ENCODE assay signal across 7 mouse cellular contexts in the genomic region with DNA sequence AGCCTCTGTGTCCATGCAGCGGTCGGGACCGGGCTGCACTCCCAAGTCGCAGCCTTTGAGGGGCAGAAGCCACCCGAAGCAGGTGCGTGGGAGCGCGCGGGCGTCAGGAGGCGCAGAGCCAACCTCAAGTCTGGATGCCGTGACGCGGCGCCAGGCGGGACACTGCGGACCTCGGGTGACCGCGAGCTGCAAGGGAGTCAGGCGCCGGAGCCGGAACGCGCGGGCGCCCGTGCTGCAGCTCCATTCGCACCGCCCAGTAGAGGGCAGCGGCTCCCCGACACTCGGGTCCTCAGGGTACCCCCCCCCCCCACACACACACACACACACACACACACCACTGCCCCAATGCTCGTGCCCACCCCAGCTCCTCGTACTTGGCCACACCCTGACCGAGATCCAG. TPM values are rescaled to one million over a fixed set of nuclear protein-coding genes. Genes with fewer than 3 reads are reported as not detected.
DNase-seq lines count a peak whose midpoint lies in the region; ATAC-seq and TF ChIP-seq lines count a peak whose summit lies in the region.

No protein-coding gene starts in this region.

- intact Hi-C loops in heart, adult 2 months (cut with DNase I): loop anchor here (2.0 to 5.0 kb wide), 7 partner anchors 56 to 366 kb away; no protein-coding TSS in a partner anchor

- peak overlapping the region; percentile 8 for H3K27ac ChIP-seq in heart, adult 2 months
- H3K27ac ChIP-seq in kidney, adult 2 months (ENCODE audit: insufficient read depth, low read depth, low read length): no peak overlapping the region
- no peak overlapping the region for H3K27ac ChIP-seq in limb, embryonic 15.5 days
- no peak overlapping the region for H3K27ac ChIP-seq in midbrain, embryonic 16.5 days (ENCODE audit: low read length)

- peak; percentile 75 for TF ChIP-seq CTCF in heart, adult 2 months (IDR thresholded peaks at IDR 0.05)
- peak; percentile 54 for TF ChIP-seq CTCF in kidney, adult 2 months (conservative IDR thresholded peaks at IDR 0.05; ENCODE audit: insufficient read depth, insufficient read length, low read depth, low read length)

- H3K9ac ChIP-seq in heart, adult 2 months (ENCODE audit: low read depth, low read length): peak overlapping the region; percentile 89
- no peak overlapping the region for H3K9ac ChIP-seq in limb, embryonic 15.5 days
- peak overlapping the region; percentile 53; the same call in 1 of the 2 replicates for H3K9ac ChIP-seq in midbrain, embryonic 16.5 days (ENCODE audit: low read depth, low read length)

- no peak for TF ChIP-seq EP300 in heart, adult 2 months (IDR thresholded peaks at IDR 0.05; ENCODE audit: insufficient read depth, low read depth, low read length)

- no peaks in the 10 kb centered on the region for H3K27me3 ChIP-seq in heart, adult 2 months (ENCODE audit: control insufficient read depth, insufficient read depth, low read length)
- no peaks in the 10 kb centered on the region for H3K27me3 ChIP-seq in kidney, adult 2 months (replicated peaks; ENCODE audit: control insufficient read depth, insufficient read depth, low read length)
- H3K27me3 ChIP-seq in limb, embryonic 15.5 days: peaks cover 48% of the 10 kb centered on the region
- peaks cover 9% of the 10 kb centered on the region for H3K27me3 ChIP-seq in midbrain, embryonic 16.5 days (ENCODE audit: control insufficient read depth, insufficient read depth, low read depth, low read length)

- TF ChIP-seq POLR2A in heart, adult 2 months (IDR thresholded peaks at IDR 0.05; ENCODE audit: insufficient read depth, low read depth, low read length): no peak
- no peak for TF ChIP-seq POLR2A in kidney, adult 2 months (IDR thresholded peaks at IDR 0.05; ENCODE audit: low read depth, low read length)

- peaks cover 7% of the 10 kb centered on the region for H3K4me1 ChIP-seq in heart, adult 2 months (ENCODE audit: control insufficient read depth, insufficient read depth, low read length)
- peaks cover 11% of the 10 kb centered on the region for H3K4me1 ChIP-seq in kidney, adult 2 months (ENCODE audit: control insufficient read depth, insufficient read depth, low read length)
- peaks cover 32% of the 10 kb centered on the region for H3K4me1 ChIP-seq in limb, embryonic 15.5 days
- peaks cover 28% of the 10 kb centered on the region for H3K4me1 ChIP-seq in midbrain, embryonic 16.5 days (ENCODE audit: control insufficient read depth, insufficient read depth, low read length)

- no peak; the same call in 1 of the 2 replicates for ATAC-seq in limb, embryonic 15.5 days (ENCODE audit: insufficient number of reproducible peaks, low FRiP score, low TSS enrichment, low read depth)
- no peak for ATAC-seq in midbrain, embryonic 16.5 days

- no peaks in the 10 kb centered on the region for H3K36me3 ChIP-seq in heart, adult 2 months (ENCODE audit: control insufficient read depth, insufficient read depth, low read length)
- no peaks in the 10 kb centered on the region for H3K36me3 ChIP-seq in kidney, adult 2 months (ENCODE audit: control insufficient read depth, insufficient read depth, low read length)
- H3K36me3 ChIP-seq in limb, embryonic 15.5 days: no peaks in the 10 kb centered on the region
- no peaks in the 10 kb centered on the region for H3K36me3 ChIP-seq in midbrain, embryonic 16.5 days (ENCODE audit: control insufficient read depth, insufficient read depth, low read length)

- H3K4me2 ChIP-seq in limb, embryonic 15.5 days: peak overlapping the region; percentile 100
- H3K4me2 ChIP-seq in midbrain, embryonic 16.5 days (ENCODE audit: low read length): peak overlapping the region; percentile 93

- WGBS in heart, adult 2 months: under 1% methylated on average over 34 of the region's 36 CpGs
- WGBS in kidney, adult 2 months: under 1% methylated on average over 36 of the region's 36 CpGs
- WGBS in limb, embryonic 15.5 days: under 1% methylated on average over 36 of the region's 36 CpGs
- WGBS in midbrain, embryonic 16.5 days: under 1% methylated on average over 34 of the region's 36 CpGs

- no peaks in the 10 kb centered on the region; the same call in none of the 2 replicates for H3K79me2 ChIP-seq in heart, adult 2 months (replicated peaks; ENCODE audit: control insufficient read depth, insufficient read depth, low read length)

- peak overlapping the region; percentile 89 for H3K4me3 ChIP-seq in heart, adult 2 months
- peak overlapping the region; percentile 70 for H3K4me3 ChIP-seq in kidney, adult 2 months (ENCODE audit: insufficient read depth, low read depth, low read length)
- peak overlapping the region; percentile 95 for H3K4me3 ChIP-seq in limb, embryonic 15.5 days
- H3K4me3 ChIP-seq in midbrain, embryonic 16.5 days (ENCODE audit: low read depth, low read length): peak overlapping the region; percentile 99

- DNase-seq in adrenal gland, postnatal 10 days: peak; percentile 87
- peak; percentile 85 for DNase-seq in embryo, embryonic 9.5 days (ENCODE audit: extremely low spot score)
- DNase-seq in heart, adult 2 months: peak; percentile 89
- DNase-seq in kidney, adult 2 months: peak; percentile 89
- peak; percentile 70 to 81 for DNase-seq in spleen, postnatal 10 days (ENCODE audit: low spot score in 2 of 2)

- H3K9me3 ChIP-seq in limb, embryonic 15.5 days: no peaks in the 10 kb centered on the region
- no peaks in the 10 kb centered on the region for H3K9me3 ChIP-seq in midbrain, embryonic 16.5 days (replicated peaks; ENCODE audit: control insufficient read depth, low read length, poor library complexity, severe bottlenecking)

RNA-seq across cellular contexts. Expression of a gene that starts 1.5 kb away (rescaled TPM):
- total RNA-seq in adrenal gland, postnatal 10 days (2021): 10 to 100 TPM; 79.1 to 95.4 TPM
- 100 to 1,000 TPM in 1 of 2 experiments, 10 to 100 TPM in 1; 85.8 to 101 TPM for total RNA-seq in heart, adult 2 months (2021)
- polyA plus RNA-seq in heart, adult 2 months (2012; rRNA removed): 46.8 and 65.3 TPM in 2 replicates
- polyA plus RNA-seq in kidney, adult 2 months (2012; rRNA removed): 126 and 136 TPM in 2 replicates
- 76.4 and 80.1 TPM in 2 replicates for polyA plus RNA-seq in limb, embryonic 15.5 days (2015; fragmentation: Nextera tagmentation; extraction: Ambion mirVana)
- 109 and 117 TPM in 2 replicates for polyA plus RNA-seq in midbrain, embryonic 16.5 days (2015; fragmentation: Nextera tagmentation; extraction: Ambion mirVana)
